Mouse (Mus musculus) myocyte (in vitro differentiated cells): ENCODE results near the gene Bmpr1b. TPM values are rescaled to one million over a fixed set of nuclear protein-coding genes. Genes with fewer than 3 reads are reported as not detected.
A peak's percentile ranks its signal among the peaks of the same experiment; 100 is the strongest.

Source experiments
- H3K27me3 ChIP-seq: one replicate; pipeline ENCODE4 v1.6.1; 2011; ENCODE audit not compliant: control insufficient read depth, insufficient read depth, insufficient read length
- H3K36me3 ChIP-seq: one replicate; pipeline ENCODE4 v1.6.1; 2011; ENCODE audit not compliant: control insufficient read depth, insufficient read depth
- H3K4me2 ChIP-seq: one replicate; pipeline ENCODE4 v1.6.1; 2011; ENCODE audit warnings: low read depth, control low read depth
- H3K4me3 ChIP-seq: one replicate; pipeline ENCODE4 v1.5.1; 2011; ENCODE audit warnings: mild to moderate bottlenecking, control low read depth, moderate library complexity
- H3K79me2 ChIP-seq: one replicate; pipeline ENCODE4 v1.6.1; 2011; ENCODE audit not compliant: control insufficient read depth, insufficient read depth
- H3ac ChIP-seq: one replicate; pipeline ENCODE4 v1.6.1; 2011; ENCODE audit not compliant: control insufficient read depth, insufficient read length
- CEBPB ChIP-seq: IDR thresholded peaks from 2 replicates; pipeline ENCODE4 v1.6.1; 2011; ENCODE audit warnings: mild to moderate bottlenecking, moderate library complexity; ENCODE audit not compliant: poor library complexity, insufficient read depth, severe bottlenecking
- E2F4 ChIP-seq: IDR thresholded peaks from one replicate; pipeline ENCODE4 v1.6.1; 2011; ENCODE audit warnings: mild to moderate bottlenecking, control low read depth, moderate library complexity; ENCODE audit not compliant: insufficient read depth
- MAX ChIP-seq: IDR thresholded peaks from one replicate; pipeline ENCODE4 v1.6.1; 2011; ENCODE audit warnings: low read depth, mild to moderate bottlenecking, control low read depth
- MYOD1 ChIP-seq, 3 experiments: IDR thresholded peaks; one replicate each; pipeline ENCODE4 v1.6.1; 2011; ENCODE audit warnings: control low read depth in 2 of 3, low read depth in 2 of 3, mild to moderate bottlenecking in 2 of 3, moderate library complexity in 1 of 3; ENCODE audit not compliant: insufficient read length in 2 of 3, control insufficient read depth in 1 of 3
- MYOG ChIP-seq, 3 experiments: IDR thresholded peaks; one replicate each; pipeline ENCODE4 v1.6.1; 2011; ENCODE audit warnings: control low read depth in 2 of 3, low read depth in 2 of 3, mild to moderate bottlenecking in 2 of 3; ENCODE audit not compliant: insufficient read length in 2 of 3, control insufficient read depth in 1 of 3, insufficient read depth in 1 of 3
- POLR2A ChIP-seq: IDR thresholded peaks from one replicate; pipeline ENCODE4 v1.6.1; 2011; ENCODE audit warnings: low read depth, mild to moderate bottlenecking, control low read depth, moderate library complexity; ENCODE audit not compliant: insufficient read length
- POLR2AphosphoS2 ChIP-seq: IDR thresholded peaks from one replicate; pipeline ENCODE4 v1.6.1; 2011; ENCODE audit warnings: low read depth, control low read depth; ENCODE audit not compliant: insufficient read length
- REST ChIP-seq: IDR thresholded peaks from one replicate; pipeline ENCODE4 v1.6.1; 2011; ENCODE audit warnings: mild to moderate bottlenecking, control low read depth, moderate library complexity; ENCODE audit not compliant: insufficient read depth, insufficient read length
- SRF ChIP-seq: IDR thresholded peaks from one replicate; pipeline ENCODE4 v1.6.1; 2011; ENCODE audit warnings: low read depth; ENCODE audit not compliant: control insufficient read depth, insufficient read length
- TCF12 ChIP-seq: IDR thresholded peaks from one replicate; pipeline ENCODE4 v1.6.1; 2011; ENCODE audit warnings: mild to moderate bottlenecking, control low read depth; ENCODE audit not compliant: poor library complexity, insufficient read depth, severe bottlenecking
- TCF3 ChIP-seq: IDR thresholded peaks from one replicate; pipeline ENCODE4 v1.6.1; 2011; ENCODE audit warnings: low read depth, control low read depth; ENCODE audit not compliant: insufficient read length
- USF1 ChIP-seq: IDR thresholded peaks from one replicate; pipeline ENCODE4 v1.6.1; 2011; ENCODE audit warnings: low read depth, mild to moderate bottlenecking, control low read depth, moderate library complexity
- polyA plus RNA-seq: library from polyadenylated mRNA; unstranded; fragments of >200 nt; fragmentation: generic; extraction: Trizol; gene quantifications from one replicate; pipeline ENCODE4 v1.2.1, GENCODE M21; 2012; ENCODE audit warnings: missing spikeins

The Bmpr1b gene
- polyA plus RNA-seq, 1 experiment, result 0.34 TPM

- Histone ChIP-seq H3K4me2 (no peak overlapping the region), H3ac (no peak overlapping the region), H3K27me3 (no peaks in the 10 kb centered on the region), H3K4me3 (no peak overlapping the region), H3K36me3 (no peaks in the 10 kb centered on the region), H3K79me2 (no peaks in the 10 kb centered on the region)
- TF ChIP-seq MAX (peak; percentile 55), POLR2A (no peak), REST (peak; percentile 92)
These were observed 357.9 kb downstream of the Bmpr1b start for GRCm38 (mm10) chr3:141811348-141811747.

GRCm38 (mm10) chr3:141810944-141811343, 358.3 kb downstream of the Bmpr1b start:
- H3K27me3 ChIP-seq, result no peaks in the 10 kb centered on the region
- H3K36me3 ChIP-seq, result no peaks in the 10 kb centered on the region
- H3ac ChIP-seq, result no peak overlapping the region
- TF ChIP-seq POLR2A (no peak), TCF3 (no peak), MYOG (IDR thresholded peaks at IDR 0.05; ENCODE audit: control insufficient read depth in 1 of 3, insufficient read depth in 1 of 3, insufficient read length in 2 of 3, low read depth in 2 of 3) (no peak), CEBPB (no peak)
- no peaks in the 10 kb centered on the region for H3K79me2 ChIP-seq
- H3K4me3 ChIP-seq, result no peak overlapping the region
- no peak overlapping the region for H3K4me2 ChIP-seq

- no peak overlapping the region for H3ac ChIP-seq
These were observed 359.6 kb downstream of the Bmpr1b start for GRCm38 (mm10) chr3:141809581-141809980.

GRCm38 (mm10) chr3:141804133-141804532, 365.1 kb downstream of the Bmpr1b start:
- H3K4me2 ChIP-seq, result no peak overlapping the region
- H3K4me3 ChIP-seq, result no peak overlapping the region
- TF ChIP-seq SRF (no peak), TCF3 (no peak), TCF12 (no peak), E2F4 (no peak), MAX (no peak), POLR2A (no peak), REST (no peak), MYOG (IDR thresholded peaks at IDR 0.05; ENCODE audit: control insufficient read depth in 1 of 3, insufficient read depth in 1 of 3, insufficient read length in 2 of 3, low read depth in 2 of 3) (no peak), POLR2AphosphoS2 (no peak), USF1 (no peak), MYOD1 (IDR thresholded peaks at IDR 0.05; ENCODE audit: control insufficient read depth in 1 of 3, insufficient read length in 2 of 3, low read depth in 2 of 3) (no peak), CEBPB (no peak)
- no peak overlapping the region for H3ac ChIP-seq
- no peaks in the 10 kb centered on the region for H3K36me3 ChIP-seq
- H3K79me2 ChIP-seq, result no peaks in the 10 kb centered on the region
- H3K27me3 ChIP-seq, result no peaks in the 10 kb centered on the region

More at GRCm38 (mm10) chr3:141809581-141809980, 359.6 kb downstream of the Bmpr1b start:
- H3K79me2 ChIP-seq, result no peaks in the 10 kb centered on the region
- H3K4me2 ChIP-seq, result no peak overlapping the region
- H3K36me3 ChIP-seq, result no peaks in the 10 kb centered on the region
- H3K27me3 ChIP-seq, result no peaks in the 10 kb centered on the region
- TF ChIP-seq CEBPB, result no peak
- no peak for TF ChIP-seq POLR2AphosphoS2
- no peak for TF ChIP-seq MYOG (IDR thresholded peaks at IDR 0.05; ENCODE audit: control insufficient read depth in 1 of 3, insufficient read depth in 1 of 3, insufficient read length in 2 of 3, low read depth in 2 of 3)
- TF ChIP-seq MYOD1 (IDR thresholded peaks at IDR 0.05; ENCODE audit: control insufficient read depth in 1 of 3, insufficient read length in 2 of 3, low read depth in 2 of 3), result no peak
- TF ChIP-seq E2F4, result no peak
- no peak overlapping the region for H3K4me3 ChIP-seq

GRCm38 (mm10) chr3:141797789-141798188, 371.4 kb downstream of the Bmpr1b start:
- Histone ChIP-seq H3K4me3 (no peak overlapping the region), H3K4me2 (no peak overlapping the region), H3ac (no peak overlapping the region), H3K27me3 (no peaks in the 10 kb centered on the region), H3K36me3 (no peaks in the 10 kb centered on the region), H3K79me2 (no peaks in the 10 kb centered on the region)
- TF ChIP-seq MYOD1 (IDR thresholded peaks at IDR 0.05; ENCODE audit: control insufficient read depth in 1 of 3, insufficient read length in 2 of 3, low read depth in 2 of 3) (no peak), REST (no peak), CEBPB (no peak), TCF3 (no peak), TCF12 (no peak), POLR2A (no peak), MAX (no peak), MYOG (IDR thresholded peaks at IDR 0.05; ENCODE audit: control insufficient read depth in 1 of 3, insufficient read depth in 1 of 3, insufficient read length in 2 of 3, low read depth in 2 of 3) (no peak), POLR2AphosphoS2 (no peak), E2F4 (no peak), SRF (no peak), USF1 (no peak)
